Mouse (Mus musculus) layer of hippocampus, postnatal 36 days (tissue): ENCODE results near the gene Ppfia1. TPM values are rescaled to one million over a fixed set of nuclear protein-coding genes. Genes with fewer than 3 reads are reported as not detected.

ENCODE experiments used
- total RNA-seq, 2 experiments: library from RNA; stranded (reverse); gene quantifications; 2 replicates each; pipeline ENCODE4 v1.2.3; 2021

Ppfia1 gene
- total RNA-seq, 2 experiments from 2014 or later: 37.3 to 37.9 TPM

Other genes with a start within 250 kb of the Ppfia1 start
- gene Cttn, start 82.7 kb downstream of the Ppfia1 start, total RNA-seq: 100 to 1,000 TPM; 185 to 189 TPM
- 1 to 10 TPM; 1.8 to 2.1 TPM for gene Fadd, start 28.7 kb upstream of the Ppfia1 start, total RNA-seq
- gene Ano1, start 198.2 kb upstream of the Ppfia1 start, total RNA-seq: 1 to 10 TPM; 2.5 to 2.6 TPM